Mouse (Mus musculus): ENCODE data around the gene Csk. TPM values are rescaled to one million over a fixed set of nuclear protein-coding genes. Genes with fewer than 3 reads are reported as not detected.
A peak's percentile ranks its signal among the peaks of the same experiment; 100 is the strongest.

Gene Csk
- total and polyA plus RNA-seq, 2 experiments from 2014 or later, result 46.3 to 135 TPM

DNA sequence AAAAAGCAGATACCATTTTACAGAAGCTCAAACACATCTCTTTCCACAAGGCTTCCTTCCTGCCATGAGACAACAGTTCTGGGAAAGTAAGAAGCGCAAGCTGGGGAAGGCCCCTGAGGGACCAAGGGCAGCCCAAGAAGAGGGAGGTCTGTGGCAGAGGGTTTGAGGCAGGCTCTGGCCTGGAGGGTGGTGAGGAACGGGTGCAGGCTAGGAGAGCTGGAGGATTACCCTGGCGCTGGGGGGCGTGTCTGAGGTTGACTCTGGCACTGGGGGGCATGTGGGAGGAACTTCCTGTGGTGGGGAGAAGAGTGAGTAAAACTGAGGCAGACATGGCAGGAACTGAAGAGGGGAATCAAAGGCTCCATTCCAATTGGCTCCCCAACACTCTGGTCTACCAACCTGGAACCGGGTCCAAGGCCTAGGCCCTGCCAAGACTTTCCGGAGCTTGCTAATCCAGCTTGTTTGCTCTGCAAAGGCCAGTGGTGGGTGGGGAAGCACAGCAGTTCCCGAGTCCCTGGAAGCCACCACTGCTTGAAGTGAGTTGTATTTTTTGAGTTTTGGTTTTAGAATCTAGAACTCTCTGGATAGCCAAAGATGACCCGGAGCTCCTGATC is 35.8 kb downstream of the Csk start:
- no peak for TF ChIP-seq CTCF (IDR thresholded peaks at IDR 0.05; ENCODE audit: low read depth)
- ATAC-seq, result no peak
- no peak overlapping the region for H3K27ac ChIP-seq (ENCODE audit: low read depth, low read length)
- H3K9ac ChIP-seq, result no peak overlapping the region
- H3K4me1 ChIP-seq (ENCODE audit: insufficient read depth), result no peaks in the 10 kb centered on the region
- WGBS, result 72% methylated on average over 8 of the region's 8 CpGs
- no peaks in the 10 kb centered on the region for H3K27me3 ChIP-seq (ENCODE audit: insufficient read depth, low read length)
- H3K9me3 ChIP-seq (ENCODE audit: low read length), result no peaks in the 10 kb centered on the region
- DNase-seq, result no peak
- H3K4me2 ChIP-seq (ENCODE audit: low read depth), result no peak overlapping the region
- no peak overlapping the region for H3K4me3 ChIP-seq (ENCODE audit: low read depth, low read length)
- H3K36me3 ChIP-seq (ENCODE audit: insufficient read depth), result no peaks in the 10 kb centered on the region

DNA sequence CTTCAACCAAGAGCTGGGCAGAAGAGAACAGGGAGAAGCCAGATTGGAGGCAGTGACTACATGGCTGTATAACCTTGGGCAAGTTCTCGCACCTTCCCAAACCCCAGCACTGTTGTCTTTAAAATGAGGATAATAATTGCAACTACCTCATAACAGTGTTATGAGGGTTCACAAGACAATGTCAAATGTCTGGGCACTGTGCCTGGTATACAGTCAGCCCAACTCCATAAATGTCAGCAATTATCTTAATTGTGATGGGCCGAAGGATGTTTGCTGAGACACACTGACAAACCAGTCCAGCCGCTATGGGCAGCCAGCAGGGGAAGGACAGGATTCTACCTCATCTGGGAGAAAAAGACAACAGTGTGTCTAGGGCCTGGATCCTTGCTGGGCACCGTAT is 38.6 kb downstream of the Csk start:
- H3K4me2 ChIP-seq (ENCODE audit: low read depth), result no peak overlapping the region
- WGBS, result 81% methylated on average over 4 of the region's 4 CpGs
- DNase-seq, result no peak
- H3K9ac ChIP-seq, result no peak overlapping the region
- no peaks in the 10 kb centered on the region for H3K36me3 ChIP-seq (ENCODE audit: insufficient read depth)
- no peak overlapping the region for H3K4me3 ChIP-seq (ENCODE audit: low read depth, low read length)
- H3K4me1 ChIP-seq (ENCODE audit: insufficient read depth), result peaks cover 5% of the 10 kb centered on the region; the same call in 1 of the 2 replicates
- no peak for TF ChIP-seq CTCF (IDR thresholded peaks at IDR 0.05; ENCODE audit: low read depth)
- no peak for ATAC-seq
- no peaks in the 10 kb centered on the region for H3K27me3 ChIP-seq (ENCODE audit: insufficient read depth, low read length)
- no peaks in the 10 kb centered on the region for H3K9me3 ChIP-seq (ENCODE audit: low read length)
- H3K27ac ChIP-seq (ENCODE audit: low read depth, low read length), result no peak overlapping the region

DNA sequence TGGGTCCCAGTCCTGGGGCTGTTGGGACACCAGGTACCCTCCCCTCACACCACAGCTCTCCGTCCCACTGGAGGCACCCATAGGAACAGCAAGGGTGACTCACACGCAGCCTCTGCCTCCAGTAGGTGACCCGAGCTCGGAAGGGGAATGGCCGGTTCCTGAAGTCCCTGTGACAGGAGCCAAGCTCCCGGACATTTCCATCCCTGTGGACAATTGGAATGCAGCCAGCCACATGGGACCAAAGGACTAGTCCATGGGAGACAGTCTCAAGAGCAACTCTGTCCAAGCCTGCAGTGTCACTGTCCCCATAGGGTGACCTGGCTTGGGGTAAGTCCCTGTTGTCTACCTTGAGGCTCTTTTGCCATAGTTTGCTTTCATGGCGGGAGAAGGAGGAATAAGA is 39.5 kb downstream of the Csk start:
- no peak for DNase-seq
- Histone ChIP-seq H3K9me3 (ENCODE audit: low read length) (no peaks in the 10 kb centered on the region), H3K4me1 (ENCODE audit: insufficient read depth) (peaks cover 5% of the 10 kb centered on the region; the same call in 1 of the 2 replicates), H3K4me2 (ENCODE audit: low read depth) (no peak overlapping the region), H3K27me3 (ENCODE audit: insufficient read depth, low read length) (no peaks in the 10 kb centered on the region), H3K9ac (no peak overlapping the region), H3K36me3 (ENCODE audit: insufficient read depth) (no peaks in the 10 kb centered on the region), H3K27ac (ENCODE audit: low read depth, low read length) (no peak overlapping the region), H3K4me3 (ENCODE audit: low read depth, low read length) (no peak overlapping the region)
- no peak for TF ChIP-seq CTCF (IDR thresholded peaks at IDR 0.05; ENCODE audit: low read depth)
- no peak for ATAC-seq
- WGBS, result 78% methylated on average over 7 of the region's 7 CpGs

DNA sequence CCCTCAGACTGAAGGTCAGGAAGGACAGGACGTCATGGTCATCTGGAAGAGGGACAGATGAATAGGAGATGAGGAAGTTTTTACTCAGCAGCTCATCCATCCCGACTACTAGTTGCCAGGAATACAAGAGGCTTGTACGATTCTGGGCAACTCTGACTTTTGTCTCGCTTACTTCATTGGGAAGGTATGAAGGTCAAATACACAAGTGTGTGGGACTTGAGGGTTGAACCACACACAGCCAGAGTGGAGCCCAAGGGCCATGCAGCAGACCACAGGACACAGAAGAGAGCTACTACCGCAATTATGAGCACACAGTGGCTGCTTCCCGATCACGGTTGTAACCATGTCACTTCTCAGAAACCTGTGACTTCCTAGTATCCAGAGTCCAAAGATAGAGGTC is 40.8 kb downstream of the Csk start:
- Histone ChIP-seq H3K4me3 (ENCODE audit: low read depth, low read length) (no peak overlapping the region), H3K9ac (no peak overlapping the region), H3K4me2 (ENCODE audit: low read depth) (no peak overlapping the region), H3K4me1 (ENCODE audit: insufficient read depth) (peaks cover 5% of the 10 kb centered on the region; the same call in 1 of the 2 replicates), H3K9me3 (ENCODE audit: low read length) (no peaks in the 10 kb centered on the region), H3K36me3 (ENCODE audit: insufficient read depth) (no peaks in the 10 kb centered on the region), H3K27ac (ENCODE audit: low read depth, low read length) (no peak overlapping the region), H3K27me3 (ENCODE audit: insufficient read depth, low read length) (no peaks in the 10 kb centered on the region)
- DNase-seq (no peak), ATAC-seq (no peak)
- WGBS, result 89% methylated on average over 7 of the region's 7 CpGs
- TF ChIP-seq CTCF (IDR thresholded peaks at IDR 0.05; ENCODE audit: low read depth), result no peak

DNA sequence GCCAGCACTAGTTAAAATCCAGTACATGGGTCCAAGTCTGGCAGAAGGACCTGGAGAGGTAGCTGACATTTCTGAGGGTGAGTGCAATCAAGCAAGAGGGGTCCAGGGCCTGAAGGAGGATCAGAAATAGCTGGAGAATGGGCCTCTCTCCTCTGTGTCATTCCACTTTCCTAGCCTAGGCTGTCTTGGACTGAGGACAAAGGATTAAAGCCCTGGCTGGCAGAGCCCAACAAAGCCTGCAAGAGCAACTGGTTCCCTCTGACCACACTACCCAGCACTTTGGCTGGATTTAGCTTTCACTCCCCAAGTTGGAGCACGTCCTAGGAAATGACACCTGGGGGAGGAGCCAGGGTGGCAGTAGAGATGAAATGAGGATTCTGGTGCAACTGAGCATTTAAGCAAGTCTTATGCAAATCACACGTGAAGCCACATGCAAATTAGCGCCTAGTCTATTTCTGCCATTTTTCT is 43.0 kb downstream of the Csk start:
- H3K9ac ChIP-seq, result no peak overlapping the region
- H3K27ac ChIP-seq (ENCODE audit: low read depth, low read length), result peak overlapping the region; percentile 42; the same call in 1 of the 2 replicates
- H3K27me3 ChIP-seq (ENCODE audit: insufficient read depth, low read length), result peaks cover 14% of the 10 kb centered on the region
- no peak overlapping the region for H3K4me2 ChIP-seq (ENCODE audit: low read depth)
- H3K4me3 ChIP-seq (ENCODE audit: low read depth, low read length), result no peak overlapping the region
- 25% methylated on average over 3 of the region's 3 CpGs for WGBS
- H3K9me3 ChIP-seq (ENCODE audit: low read length), result no peaks in the 10 kb centered on the region
- DNase-seq (peak; percentile 75), ATAC-seq (peak; percentile 68)
- H3K4me1 ChIP-seq (ENCODE audit: insufficient read depth), result peaks cover 13% of the 10 kb centered on the region
- no peaks in the 10 kb centered on the region for H3K36me3 ChIP-seq (ENCODE audit: insufficient read depth)
- TF ChIP-seq CTCF (IDR thresholded peaks at IDR 0.05; ENCODE audit: low read depth), result no peak

DNA sequence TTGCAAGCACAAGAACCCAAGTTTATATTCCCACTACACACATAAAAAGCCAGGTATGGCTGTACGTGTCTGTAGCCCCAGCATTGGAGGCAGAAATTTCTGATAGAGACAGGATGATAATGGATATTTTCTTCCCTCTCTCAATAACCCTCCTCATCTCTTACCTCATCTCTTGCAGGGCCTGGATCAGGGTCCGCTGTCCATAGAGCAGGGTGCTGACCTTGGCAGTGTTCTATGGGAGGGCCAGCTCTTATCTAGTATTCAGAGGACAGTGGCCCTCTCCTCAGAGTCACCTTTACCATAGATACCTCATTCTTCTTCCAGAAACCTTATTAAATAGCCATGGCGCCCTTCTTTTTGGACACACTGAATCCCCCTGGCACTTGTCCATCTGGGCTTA is 43.6 kb downstream of the Csk start:
- no peak overlapping the region for H3K9ac ChIP-seq

DNA sequence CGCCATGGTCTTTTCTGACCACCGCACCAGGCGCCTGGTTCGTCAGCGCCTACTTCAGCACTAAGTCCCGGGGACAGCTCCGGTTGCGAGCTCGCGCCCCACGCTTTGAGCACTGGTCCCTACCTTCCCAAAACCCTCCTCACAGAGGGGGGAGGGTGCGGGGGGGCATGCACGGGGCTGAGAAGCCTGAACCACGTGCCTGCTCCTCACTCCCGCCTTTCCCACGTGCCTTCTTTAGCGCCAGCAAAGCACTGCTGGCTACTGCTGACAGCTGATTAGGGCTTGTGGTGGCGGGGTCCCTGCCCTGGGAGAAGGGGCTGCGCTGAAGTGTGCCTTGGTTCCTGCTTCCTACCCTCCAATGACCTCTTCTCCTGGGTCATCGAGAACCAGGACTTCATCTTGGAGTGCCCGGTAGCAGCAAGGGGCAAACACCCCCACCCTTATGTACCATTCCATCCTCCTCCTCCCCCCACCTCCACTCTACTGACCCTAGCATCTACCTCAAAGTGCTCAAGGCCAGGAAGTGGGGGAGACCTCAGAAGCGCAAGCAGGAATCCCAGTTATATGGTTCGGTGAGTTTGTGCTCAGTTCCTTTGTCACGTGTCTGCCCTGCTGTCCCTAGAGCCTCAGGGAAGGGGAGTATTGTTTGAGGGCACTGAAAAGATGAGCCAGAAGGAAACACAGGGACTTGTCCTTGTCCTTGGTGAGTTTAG is 47.1 kb downstream of the Csk start, which contains the start of gene Cplx3:
TSS of gene Cplx3 (minus strand) at position 143 of the 713 bp plus-strand sequence.
- H3K9me3 ChIP-seq (ENCODE audit: low read length), result no peaks in the 10 kb centered on the region
- WGBS, result 7% methylated on average over 24 of the region's 24 CpGs
- ATAC-seq (peak; percentile 72), DNase-seq (no peak)
- H3K36me3 ChIP-seq (ENCODE audit: insufficient read depth), result no peaks in the 10 kb centered on the region
- H3K27ac ChIP-seq (ENCODE audit: low read depth, low read length), result no peak within 1 kb of the TSS
- H3K9ac ChIP-seq, result no peak within 1 kb of the TSS
- no peak for TF ChIP-seq CTCF (IDR thresholded peaks at IDR 0.05; ENCODE audit: low read depth)
- H3K4me1 ChIP-seq (ENCODE audit: insufficient read depth), result peaks cover 13% of the 10 kb centered on the region
- H3K4me3 ChIP-seq (ENCODE audit: low read depth, low read length), result peak within 1 kb of the TSS; percentile 17
- H3K27me3 ChIP-seq (ENCODE audit: insufficient read depth, low read length), result peaks cover 15% of the 10 kb centered on the region
- peak within 1 kb of the TSS; percentile 48 for H3K4me2 ChIP-seq (ENCODE audit: low read depth)

More for the DNA sequence above, 43.6 kb downstream of the Csk start:
- Histone ChIP-seq H3K36me3 (ENCODE audit: insufficient read depth) (no peaks in the 10 kb centered on the region), H3K9me3 (ENCODE audit: low read length) (no peaks in the 10 kb centered on the region), H3K4me3 (ENCODE audit: low read depth, low read length) (no peak overlapping the region), H3K4me2 (ENCODE audit: low read depth) (no peak overlapping the region), H3K27me3 (ENCODE audit: insufficient read depth, low read length) (peaks cover 15% of the 10 kb centered on the region), H3K27ac (ENCODE audit: low read depth, low read length) (0 out of 2 replicates have a peak overlapping the region, but pooled peaks have one; percentile 42), H3K4me1 (ENCODE audit: insufficient read depth) (peaks cover 13% of the 10 kb centered on the region)
- WGBS, result 65% methylated on average over 3 of the region's 3 CpGs
- TF ChIP-seq CTCF (IDR thresholded peaks at IDR 0.05; ENCODE audit: low read depth), result no peak
- DNase-seq (no peak), ATAC-seq (no peak)

All from forebrain, postnatal 0 days (tissue).